Mouse (Mus musculus) lung, embryonic 15.5 days (tissue): ENCODE data around the gene 2010109A12Rik. TPM values are rescaled to one million over a fixed set of nuclear protein-coding genes. Genes with fewer than 3 reads are reported as not detected.

ENCODE experiments used
- ATAC-seq: fragments of 200-750 bp; cut with Nextera tagmentation; 2 replicates; pipeline ENCODE4 v1.8.0; 2017; ENCODE audit warnings: moderate number of reproducible peaks, borderline replicate concordance; ENCODE audit not compliant: low FRiP score, low TSS enrichment; ENCODE audit errors: extremely low read depth
- H3K27ac ChIP-seq: fragments of 300-500 bp; sonication (generic); 2 replicates; pipeline ENCODE4 v1.5.1; 2015; ENCODE audit warnings: moderate library complexity, mild to moderate bottlenecking, inconsistent platforms
- H3K27me3 ChIP-seq: fragments of 300-500 bp; sonication (generic); 2 replicates; pipeline ENCODE4 v1.6.1; 2015; ENCODE audit warnings: inconsistent platforms
- H3K36me3 ChIP-seq: fragments of 300-500 bp; sonication (generic); 2 replicates; pipeline ENCODE4 v1.6.1; 2015; ENCODE audit warnings: inconsistent platforms
- H3K4me1 ChIP-seq: fragments of 300-500 bp; sonication (generic); 2 replicates; pipeline ENCODE4 v1.6.1; 2015; ENCODE audit warnings: inconsistent platforms
- H3K4me2 ChIP-seq: fragments of 300-500 bp; sonication (generic); 2 replicates; pipeline ENCODE4 v1.6.1; 2015; ENCODE audit warnings: inconsistent platforms, mild to moderate bottlenecking, moderate library complexity
- H3K4me3 ChIP-seq: fragments of 300-500 bp; sonication (generic); 2 replicates; pipeline ENCODE4 v1.5.1; 2015; ENCODE audit warnings: mild to moderate bottlenecking, inconsistent platforms
- H3K9ac ChIP-seq: fragments of 300-500 bp; sonication (generic); 2 replicates; pipeline ENCODE4 v1.6.1; 2015; ENCODE audit warnings: inconsistent platforms
- H3K9me3 ChIP-seq: fragments of 300-500 bp; sonication (generic); 2 replicates; pipeline ENCODE4 v1.6.1; 2016; ENCODE audit warnings: inconsistent platforms
- WGBS: fragments of 180-500 bp; shearing (Covaris S2); methylation state at CpG from one replicate; pipeline ENCODE4 v1.1.7; 2015; 5-methylcytosine and 5-hydroxymethylcytosine counted together
- polyA plus RNA-seq: library from polyadenylated mRNA; unstranded; fragments of >200 nt; fragmentation: Nextera tagmentation; extraction: Ambion mirVana; gene quantifications from 2 replicates; pipeline ENCODE4 v1.2.1, GENCODE M21; 2015

Gene 2010109A12Rik
- polyA plus RNA-seq, 1 experiment from 2014 or later, result 1.8 TPM

GRCm38 (mm10) chr5:93232838-93233237 is 26.5 kb downstream of the 2010109A12Rik start:
- Histone ChIP-seq H3K4me1 (no peaks in the 10 kb centered on the region), H3K27me3 (no peaks in the 10 kb centered on the region), H3K9ac (no peak overlapping the region), H3K9me3 (no peaks in the 10 kb centered on the region), H3K4me2 (no peak overlapping the region), H3K27ac (no peak overlapping the region), H3K4me3 (no peak overlapping the region), H3K36me3 (no peaks in the 10 kb centered on the region)
- 79% methylated on average over 2 of the region's 2 CpGs for WGBS
- no peak for ATAC-seq

GRCm38 (mm10) chr5:93234130-93234529 is 27.8 kb downstream of the 2010109A12Rik start:
- Histone ChIP-seq H3K9me3 (no peaks in the 10 kb centered on the region), H3K27me3 (no peaks in the 10 kb centered on the region), H3K36me3 (no peaks in the 10 kb centered on the region), H3K4me3 (no peak overlapping the region), H3K4me1 (no peaks in the 10 kb centered on the region), H3K27ac (no peak overlapping the region), H3K4me2 (no peak overlapping the region), H3K9ac (no peak overlapping the region)
- no peak for ATAC-seq
- 69% methylated on average over 4 of the region's 4 CpGs for WGBS

- no peaks in the 10 kb centered on the region for H3K36me3 ChIP-seq
- H3K9me3 ChIP-seq, result no peaks in the 10 kb centered on the region
- ATAC-seq, result no peak
- H3K27me3 ChIP-seq, result no peaks in the 10 kb centered on the region
- no peak overlapping the region for H3K27ac ChIP-seq
- H3K9ac ChIP-seq, result no peak overlapping the region
- 71% methylated on average over 2 of the region's 2 CpGs for WGBS
- no peak overlapping the region for H3K4me3 ChIP-seq
- H3K4me1 ChIP-seq, result no peaks in the 10 kb centered on the region
- H3K4me2 ChIP-seq, result no peak overlapping the region
These were observed 28.3 kb downstream of the 2010109A12Rik start for GRCm38 (mm10) chr5:93234605-93235004.

GRCm38 (mm10) chr5:93235888-93236287 is 29.6 kb downstream of the 2010109A12Rik start:
- no peak overlapping the region for H3K4me3 ChIP-seq
- H3K36me3 ChIP-seq, result no peaks in the 10 kb centered on the region
- no peak for ATAC-seq
- H3K9me3 ChIP-seq, result no peaks in the 10 kb centered on the region
- no peak overlapping the region for H3K27ac ChIP-seq
- H3K9ac ChIP-seq, result no peak overlapping the region
- no peaks in the 10 kb centered on the region for H3K27me3 ChIP-seq
- 89% methylated on average over 3 of the region's 3 CpGs for WGBS
- no peak overlapping the region for H3K4me2 ChIP-seq
- H3K4me1 ChIP-seq, result no peaks in the 10 kb centered on the region

GRCm38 (mm10) chr5:93236541-93236940 is 30.2 kb downstream of the 2010109A12Rik start:
- H3K4me1 ChIP-seq, result no peaks in the 10 kb centered on the region
- no peaks in the 10 kb centered on the region for H3K36me3 ChIP-seq
- no peak for ATAC-seq
- no peaks in the 10 kb centered on the region for H3K27me3 ChIP-seq
- WGBS, result 71% methylated on average over 4 of the region's 4 CpGs
- H3K4me2 ChIP-seq, result no peak overlapping the region
- no peak overlapping the region for H3K9ac ChIP-seq
- H3K4me3 ChIP-seq, result no peak overlapping the region
- H3K9me3 ChIP-seq, result no peaks in the 10 kb centered on the region
- H3K27ac ChIP-seq, result no peak overlapping the region

GRCm38 (mm10) chr5:93239590-93240544 is 33.5 kb downstream of the 2010109A12Rik start:
- WGBS, result 65% methylated on average over 8 of the region's 8 CpGs
- H3K9me3 ChIP-seq, result no peaks in the 10 kb centered on the region
- H3K9ac ChIP-seq, result no peak overlapping the region
- no peaks in the 10 kb centered on the region for H3K4me1 ChIP-seq
- H3K4me3 ChIP-seq, result no peak overlapping the region
- no peak; the same call in 1 of the 2 replicates for ATAC-seq
- no peaks in the 10 kb centered on the region for H3K27me3 ChIP-seq
- H3K4me2 ChIP-seq, result no peak overlapping the region
- H3K27ac ChIP-seq, result no peak overlapping the region
- no peaks in the 10 kb centered on the region for H3K36me3 ChIP-seq

- no peak overlapping the region for H3K4me2 ChIP-seq
- WGBS, result 62% methylated on average over 2 of the region's 2 CpGs
- no peak for ATAC-seq
- H3K27ac ChIP-seq, result no peak overlapping the region
- no peak overlapping the region for H3K9ac ChIP-seq
- no peaks in the 10 kb centered on the region for H3K4me1 ChIP-seq
- no peak overlapping the region for H3K4me3 ChIP-seq
- H3K27me3 ChIP-seq, result no peaks in the 10 kb centered on the region
- H3K9me3 ChIP-seq, result no peaks in the 10 kb centered on the region
- no peaks in the 10 kb centered on the region for H3K36me3 ChIP-seq
These were observed 39.0 kb downstream of the 2010109A12Rik start for GRCm38 (mm10) chr5:93245280-93245679.

GRCm38 (mm10) chr5:93249940-93250578 is 43.7 kb downstream of the 2010109A12Rik start:
- no peak overlapping the region for H3K4me2 ChIP-seq
- no peak overlapping the region for H3K9ac ChIP-seq
- ATAC-seq, result no peak
- no peak overlapping the region for H3K4me3 ChIP-seq
- no peaks in the 10 kb centered on the region for H3K27me3 ChIP-seq
- H3K27ac ChIP-seq, result no peak overlapping the region
- no peaks in the 10 kb centered on the region for H3K9me3 ChIP-seq
- 50% methylated on average over 6 of the region's 6 CpGs for WGBS
- H3K4me1 ChIP-seq, result no peaks in the 10 kb centered on the region
- H3K36me3 ChIP-seq, result no peaks in the 10 kb centered on the region

GRCm38 (mm10) chr5:93251001-93251760 is 44.9 kb downstream of the 2010109A12Rik start:
- no peaks in the 10 kb centered on the region for H3K9me3 ChIP-seq
- no peak overlapping the region for H3K9ac ChIP-seq
- H3K4me3 ChIP-seq, result no peak overlapping the region
- no peaks in the 10 kb centered on the region for H3K27me3 ChIP-seq
- H3K36me3 ChIP-seq, result no peaks in the 10 kb centered on the region
- no peak overlapping the region for H3K4me2 ChIP-seq
- ATAC-seq, result no peak
- no peaks in the 10 kb centered on the region for H3K4me1 ChIP-seq
- H3K27ac ChIP-seq, result no peak overlapping the region
- WGBS, result 73% methylated on average over 12 of the region's 12 CpGs

- Histone ChIP-seq H3K27ac (no peak overlapping the region), H3K9me3 (no peaks in the 10 kb centered on the region), H3K9ac (no peak overlapping the region), H3K36me3 (no peaks in the 10 kb centered on the region), H3K27me3 (no peaks in the 10 kb centered on the region), H3K4me1 (no peaks in the 10 kb centered on the region), H3K4me3 (no peak overlapping the region), H3K4me2 (no peak overlapping the region)
- 85% methylated on average over 5 of the region's 5 CpGs for WGBS
- no peak for ATAC-seq
These were observed 49.5 kb downstream of the 2010109A12Rik start for GRCm38 (mm10) chr5:93255759-93256265.

GRCm38 (mm10) chr5:93256820-93257405 is 50.6 kb downstream of the 2010109A12Rik start:
- no peaks in the 10 kb centered on the region for H3K9me3 ChIP-seq

More at GRCm38 (mm10) chr5:93256820-93257405, 50.6 kb downstream of the 2010109A12Rik start:
- no peaks in the 10 kb centered on the region for H3K27me3 ChIP-seq
- H3K4me2 ChIP-seq, result no peak overlapping the region
- no peaks in the 10 kb centered on the region for H3K36me3 ChIP-seq
- no peak overlapping the region for H3K27ac ChIP-seq
- H3K4me1 ChIP-seq, result 0 out of 2 replicates have a peak, but pooled peaks cover 1% of the 10 kb centered on the region
- no peak overlapping the region for H3K9ac ChIP-seq
- no peak overlapping the region for H3K4me3 ChIP-seq
- peak; percentile 74; the same call in 1 of the 2 replicates for ATAC-seq
